Mouse (Mus musculus): Measurements from ENCODE around the gene Lrrc10. TPM values are rescaled to one million over a fixed set of nuclear protein-coding genes. Genes with fewer than 3 reads are reported as not detected.

The Lrrc10 gene
- total and polyA plus RNA-seq, 3 experiments: 148 to 368 (median 208) TPM

DNA sequence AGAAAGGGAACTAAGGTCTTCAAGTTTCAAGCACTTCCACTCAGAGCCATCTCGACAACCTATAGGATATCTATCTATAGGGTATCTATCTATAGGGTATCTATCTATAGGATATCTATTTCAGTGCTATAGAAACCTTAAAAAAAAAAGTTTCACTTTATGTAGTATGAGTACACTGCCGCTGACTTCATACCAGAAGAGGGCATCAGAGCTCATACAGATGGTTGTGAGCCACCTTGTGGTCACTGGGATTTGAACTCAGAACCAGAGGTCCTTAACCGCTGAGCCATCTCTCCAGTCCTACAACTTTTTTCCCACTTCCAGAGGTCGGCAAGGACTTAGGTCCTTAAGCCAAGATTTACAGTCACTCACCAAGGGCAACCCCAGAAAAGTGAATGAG, 10.5 kb downstream of the Lrrc10 start:
- Histone ChIP-seq H3K9ac (ENCODE audit: low read depth, low read length) (no peak overlapping the region), H3K27ac (no peak overlapping the region), H3K36me3 (ENCODE audit: control insufficient read depth, insufficient read depth, low read length) (peaks cover 5% of the 10 kb centered on the region), H3K27me3 (ENCODE audit: control insufficient read depth, insufficient read depth, low read length) (no peaks in the 10 kb centered on the region), H3K4me3 (no peak overlapping the region), H3K4me1 (ENCODE audit: control insufficient read depth, insufficient read depth, low read length) (no peaks in the 10 kb centered on the region), H3K79me2 (replicated peaks; ENCODE audit: control insufficient read depth, insufficient read depth, low read length) (no peaks in the 10 kb centered on the region)
- TF ChIP-seq CTCF (IDR thresholded peaks at IDR 0.05) (peak; percentile 51), EP300 (IDR thresholded peaks at IDR 0.05; ENCODE audit: insufficient read depth, low read depth, low read length) (no peak)
- intact Hi-C loops (cut with DNase I): no loop called here
- WGBS: 85% methylated on average over 4 of the region's 4 CpGs
- no peak for DNase-seq

DNA sequence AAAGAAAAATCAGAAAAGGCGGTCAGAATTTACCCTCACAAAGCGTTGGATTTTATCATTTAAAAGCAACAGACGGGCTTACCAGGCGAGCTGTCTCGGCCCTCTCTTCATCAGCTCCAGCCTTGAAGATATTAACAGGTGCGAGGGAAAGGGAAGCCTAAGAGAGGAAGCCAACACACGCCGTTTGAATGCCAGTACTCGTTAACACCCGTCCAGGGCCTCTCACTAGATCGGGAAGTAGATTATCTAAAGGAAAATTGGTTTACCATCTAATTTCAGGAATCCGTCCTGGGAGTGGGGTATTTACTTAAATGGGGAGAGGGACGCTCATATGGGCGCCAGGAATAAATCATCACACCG, 17.7 kb downstream of the Lrrc10 start:
- TF ChIP-seq CTCF (IDR thresholded peaks at IDR 0.05) (no peak), POLR2A (IDR thresholded peaks at IDR 0.05; ENCODE audit: insufficient read depth, low read depth, low read length) (no peak), EP300 (IDR thresholded peaks at IDR 0.05; ENCODE audit: insufficient read depth, low read depth, low read length) (no peak)

DNA sequence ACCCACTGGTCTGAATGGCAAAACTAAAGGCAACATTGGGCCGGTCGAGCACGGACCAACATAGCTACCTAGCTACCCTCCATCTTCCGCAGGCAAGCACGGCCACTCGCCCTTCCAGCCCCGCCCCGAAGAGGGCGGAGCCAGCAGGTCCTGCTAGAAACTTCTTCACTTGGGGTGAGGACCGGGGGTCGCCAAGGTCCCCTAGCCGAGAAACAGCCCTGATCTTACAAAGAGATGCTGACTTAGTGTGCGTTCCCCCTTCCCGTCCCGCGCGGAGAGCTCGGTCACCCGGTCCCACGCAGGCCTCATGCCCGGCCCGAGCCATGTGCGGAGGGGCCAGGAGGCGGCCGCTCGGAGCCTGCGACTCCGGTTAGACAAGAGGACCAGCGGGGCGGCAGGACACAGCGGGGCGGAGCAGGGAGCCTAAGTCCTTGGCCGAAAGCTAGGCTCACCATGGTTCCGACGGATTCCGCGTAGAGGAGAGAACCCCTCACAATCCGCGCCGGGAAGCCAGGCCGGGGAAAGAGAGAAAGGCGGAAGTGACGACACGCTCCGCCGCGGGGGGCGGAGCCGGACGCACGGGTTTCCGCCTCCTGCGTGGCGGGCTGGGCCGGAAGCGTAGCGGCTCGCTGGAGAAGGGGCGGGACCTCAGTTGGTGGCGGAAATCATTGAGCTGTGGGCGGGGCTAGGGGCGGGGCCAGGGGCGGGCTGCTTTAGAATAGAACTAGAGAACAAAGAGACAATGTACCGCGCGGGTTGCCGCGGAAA, 18.3 kb downstream of the Lrrc10 start, which contains the start of gene Cct2:
Cct2 (minus strand) TSS at position 561 of the 768 bp plus-strand sequence.
- Histone ChIP-seq H3K27ac (peak within 1 kb of the TSS; percentile 89), H3K4me3 (peak within 1 kb of the TSS; percentile 99), H3K4me1 (ENCODE audit: control insufficient read depth, insufficient read depth, low read length) (peaks cover 2% of the 10 kb centered on the region; the same call in 1 of the 2 replicates), H3K36me3 (ENCODE audit: control insufficient read depth, insufficient read depth, low read length) (peaks cover 11% of the 10 kb centered on the region), H3K9ac (ENCODE audit: low read depth, low read length) (peak within 1 kb of the TSS; percentile 79), H3K79me2 (replicated peaks; ENCODE audit: control insufficient read depth, insufficient read depth, low read length) (no peaks in the 10 kb centered on the region), H3K27me3 (ENCODE audit: control insufficient read depth, insufficient read depth, low read length) (no peaks in the 10 kb centered on the region)
- under 1% methylated on average over 68 of the region's 68 CpGs for WGBS
- TF ChIP-seq EP300 (IDR thresholded peaks at IDR 0.05; ENCODE audit: insufficient read depth, low read depth, low read length) (no peak), POLR2A (IDR thresholded peaks at IDR 0.05; ENCODE audit: insufficient read depth, low read depth, low read length) (peak; percentile 85), CTCF (IDR thresholded peaks at IDR 0.05) (peak; percentile 26)
- DNase-seq: peak; percentile 91 to 92
- intact Hi-C loops (cut with DNase I): loop anchor here (2.0 to 5.0 kb wide), 2 partner anchors 85 to 159 kb away; partner anchors contain the start of genes Frs2 and Yeats4

More for the DNA sequence above, 17.7 kb downstream of the Lrrc10 start:
- intact Hi-C loops (cut with DNase I): loop anchor here (2.0 to 5.0 kb wide), 2 partner anchors 86 to 159 kb away; partner anchors contain the start of genes Frs2 and Yeats4
- DNase-seq: no peak
- H3K9ac ChIP-seq (ENCODE audit: low read depth, low read length): peak overlapping the region; percentile 79
- H3K4me1 ChIP-seq (ENCODE audit: control insufficient read depth, insufficient read depth, low read length): peaks cover 2% of the 10 kb centered on the region; the same call in 1 of the 2 replicates
- no peaks in the 10 kb centered on the region for H3K79me2 ChIP-seq (replicated peaks; ENCODE audit: control insufficient read depth, insufficient read depth, low read length)
- 2% methylated on average over 15 of the region's 15 CpGs for WGBS
- H3K4me3 ChIP-seq: peak overlapping the region; percentile 99
- H3K27ac ChIP-seq: peak overlapping the region; percentile 89
- peaks cover 11% of the 10 kb centered on the region for H3K36me3 ChIP-seq (ENCODE audit: control insufficient read depth, insufficient read depth, low read length)
- H3K27me3 ChIP-seq (ENCODE audit: control insufficient read depth, insufficient read depth, low read length): no peaks in the 10 kb centered on the region

DNA sequence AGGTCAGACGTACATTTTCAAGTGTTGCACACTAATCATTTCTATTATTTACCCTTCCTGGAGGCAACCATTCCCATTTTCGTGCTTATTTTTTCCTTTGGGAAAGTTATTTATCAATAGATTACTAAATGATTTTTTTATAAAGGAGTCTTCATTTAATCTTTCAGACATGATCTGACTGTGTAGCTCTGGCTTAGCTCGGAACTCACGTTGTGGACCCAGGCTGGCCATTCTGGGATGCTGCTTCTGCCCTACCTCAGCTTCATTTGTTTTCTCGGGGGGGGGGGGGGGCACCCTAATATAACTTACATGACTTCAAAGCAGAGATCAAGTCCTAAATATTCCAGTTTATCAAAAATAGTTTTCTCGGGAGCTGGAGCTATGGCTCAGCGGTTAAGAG, 18.9 kb downstream of the Lrrc10 start:
- no peaks in the 10 kb centered on the region for H3K79me2 ChIP-seq (replicated peaks; ENCODE audit: control insufficient read depth, insufficient read depth, low read length)
- 5% methylated on average over 7 of the region's 7 CpGs for WGBS
- H3K27me3 ChIP-seq (ENCODE audit: control insufficient read depth, insufficient read depth, low read length): no peaks in the 10 kb centered on the region
- H3K4me3 ChIP-seq: peak overlapping the region; percentile 43
- TF ChIP-seq EP300 (IDR thresholded peaks at IDR 0.05; ENCODE audit: insufficient read depth, low read depth, low read length) (no peak), CTCF (IDR thresholded peaks at IDR 0.05) (no peak), POLR2A (IDR thresholded peaks at IDR 0.05; ENCODE audit: insufficient read depth, low read depth, low read length) (no peak)
- no peak overlapping the region for H3K9ac ChIP-seq (ENCODE audit: low read depth, low read length)
- DNase-seq: no peak
- intact Hi-C loops (cut with DNase I): loop anchor here (5.0 kb wide), 1 partner anchor 158 kb away; the partner anchor contains the start of gene Yeats4
- peaks cover 11% of the 10 kb centered on the region for H3K36me3 ChIP-seq (ENCODE audit: control insufficient read depth, insufficient read depth, low read length)
- peak overlapping the region; percentile 75 for H3K27ac ChIP-seq
- H3K4me1 ChIP-seq (ENCODE audit: control insufficient read depth, insufficient read depth, low read length): peaks cover 2% of the 10 kb centered on the region; the same call in 1 of the 2 replicates

DNA sequence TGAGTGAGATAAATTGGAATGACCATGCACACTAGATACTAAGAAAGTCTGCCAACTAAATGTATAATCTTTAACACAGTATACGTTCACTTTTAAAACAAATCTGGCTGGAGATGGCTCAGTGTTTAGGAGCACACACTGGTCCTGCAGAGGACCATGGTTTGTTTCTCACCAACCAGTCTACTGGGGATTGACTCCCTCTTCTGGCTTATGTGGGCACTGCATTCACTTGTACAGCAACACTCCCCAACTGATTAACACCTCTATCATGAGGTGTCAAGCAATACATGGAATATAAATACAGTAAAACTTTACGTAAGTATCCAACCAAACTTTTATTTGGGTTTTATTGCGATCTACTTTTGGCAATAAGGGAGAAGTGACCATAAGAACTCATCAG, 24.0 kb downstream of the Lrrc10 start:
- intact Hi-C loops (cut with DNase I): loop anchor here (5.0 kb wide), 1 partner anchor 138 kb away; no protein-coding TSS in a partner anchor
- no peak for DNase-seq
- no peak overlapping the region for H3K4me3 ChIP-seq
- TF ChIP-seq POLR2A (IDR thresholded peaks at IDR 0.05; ENCODE audit: insufficient read depth, low read depth, low read length) (no peak), EP300 (IDR thresholded peaks at IDR 0.05; ENCODE audit: insufficient read depth, low read depth, low read length) (no peak), CTCF (IDR thresholded peaks at IDR 0.05) (peak; percentile 29)
- H3K27me3 ChIP-seq (ENCODE audit: control insufficient read depth, insufficient read depth, low read length): no peaks in the 10 kb centered on the region
- H3K79me2 ChIP-seq (replicated peaks; ENCODE audit: control insufficient read depth, insufficient read depth, low read length): no peaks in the 10 kb centered on the region
- H3K27ac ChIP-seq: no peak overlapping the region
- H3K36me3 ChIP-seq (ENCODE audit: control insufficient read depth, insufficient read depth, low read length): no peaks in the 10 kb centered on the region
- H3K9ac ChIP-seq (ENCODE audit: low read depth, low read length): no peak overlapping the region
- WGBS: 87% methylated on average over 3 of the region's 3 CpGs
- H3K4me1 ChIP-seq (ENCODE audit: control insufficient read depth, insufficient read depth, low read length): no peaks in the 10 kb centered on the region
